16 mouse cellular contexts compared by ENCODE assay signal in the genomic region with DNA sequence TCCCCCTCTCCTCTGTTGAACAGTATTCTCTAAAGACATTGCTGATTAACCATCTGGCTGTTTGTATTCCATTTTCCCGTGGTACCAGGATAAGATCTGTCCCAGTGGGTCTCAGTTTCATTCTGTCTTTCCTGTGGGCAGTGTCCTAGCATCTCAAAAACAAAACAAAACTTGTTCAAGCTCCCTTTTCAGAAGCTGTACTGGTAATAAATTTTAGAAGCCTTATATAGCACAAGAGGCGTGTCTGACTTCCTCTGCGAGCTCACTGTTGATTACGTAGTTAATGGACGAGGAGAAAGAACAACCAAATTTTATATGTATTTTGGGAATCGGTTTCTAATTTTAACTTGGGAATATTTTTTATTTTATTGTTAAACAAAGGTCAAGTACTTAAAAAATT. TPM values are rescaled to one million over a fixed set of nuclear protein-coding genes. Genes with fewer than 3 reads are reported as not detected.
DNase-seq lines count a peak whose midpoint lies in the region; ATAC-seq and TF ChIP-seq lines count a peak whose summit lies in the region.
"Had no signal": no experiment of that assay in that cellular context is flagged by ENCODE, and none has a peak within 500 bp of the region (broad histone marks: within the 10 kb centered on the region; RNA-seq: fewer than 3 reads in every experiment).

No protein-coding gene starts in this region.

- H3K36me3 ChIP-seq in kidney, embryonic 16.5 days (ENCODE audit: insufficient read depth, low read length): no peaks in the 10 kb centered on the region
- no peaks in the 10 kb centered on the region for H3K36me3 ChIP-seq in liver, embryonic 16.5 days (ENCODE audit: control insufficient read depth, insufficient read depth)
- H3K36me3 ChIP-seq in midbrain, embryonic 10.5 days: peaks cover 13% of the 10 kb centered on the region; the same call in 1 of the 2 replicates

- no peak for TF ChIP-seq CTCF in brain, embryonic 14.5 days (IDR thresholded peaks at IDR 0.05; ENCODE audit: borderline replicate concordance, extremely low read depth, insufficient read depth, insufficient read length)

- H3K4me2 ChIP-seq in kidney, embryonic 16.5 days (replicated peaks; ENCODE audit: low read depth, low read length): 0 out of 2 replicates have a peak overlapping the region, but pooled peaks have one; percentile 4
- H3K4me2 ChIP-seq in liver, embryonic 16.5 days (ENCODE audit: low read depth, low read length): peak overlapping the region; percentile 41

- H3K27ac ChIP-seq in kidney, embryonic 16.5 days (ENCODE audit: low read length): peak overlapping the region; percentile 29
- H3K27ac ChIP-seq in liver, embryonic 16.5 days (ENCODE audit: low read length): peak overlapping the region; percentile 18
- H3K27ac ChIP-seq in midbrain, embryonic 10.5 days (replicated peaks): no peak overlapping the region

- TF ChIP-seq POLR2A in brain, embryonic 14.5 days (IDR thresholded peaks at IDR 0.05; ENCODE audit: borderline replicate concordance, extremely low read depth, insufficient read depth, insufficient read length, poor library complexity, severe bottlenecking): no peak

- no peak overlapping the region for H3K9ac ChIP-seq in kidney, embryonic 16.5 days (replicated peaks; ENCODE audit: low read length)
- peak overlapping the region; percentile 32 for H3K9ac ChIP-seq in liver, embryonic 16.5 days (ENCODE audit: low read depth, low read length)

- ATAC-seq in kidney, embryonic 16.5 days (ENCODE audit: low FRiP score, low TSS enrichment): no peak
- ATAC-seq in CD4-positive, CD25-positive, alpha-beta regulatory T cell, adult 4 months: peak; percentile 34
- ATAC-seq in liver, embryonic 16.5 days (ENCODE audit: low read depth): no peak
- ATAC-seq: midbrain, embryonic 16.5 days had no signal

- H3K27me3 ChIP-seq in kidney, embryonic 16.5 days (ENCODE audit: insufficient read depth, low read length): no peaks in the 10 kb centered on the region
- no peaks in the 10 kb centered on the region for H3K27me3 ChIP-seq in liver, embryonic 16.5 days (ENCODE audit: control insufficient read depth, insufficient read depth, low read depth, low read length)
- no peaks in the 10 kb centered on the region for H3K27me3 ChIP-seq in midbrain, embryonic 10.5 days (ENCODE audit: low read depth, poor library complexity, severe bottlenecking)
- H3K27me3 ChIP-seq: CH12.LX had no signal

- H3K4me1 ChIP-seq in kidney, embryonic 16.5 days (ENCODE audit: insufficient read depth, low read length): peaks cover 25% of the 10 kb centered on the region
- H3K4me1 ChIP-seq in liver, embryonic 16.5 days (ENCODE audit: control insufficient read depth, low read depth, low read length): peaks cover 43% of the 10 kb centered on the region
- no peaks in the 10 kb centered on the region for H3K4me1 ChIP-seq in midbrain, embryonic 10.5 days

- no peak overlapping the region for H3K4me3 ChIP-seq in kidney, embryonic 16.5 days (ENCODE audit: low read length)
- H3K4me3 ChIP-seq in liver, embryonic 16.5 days (ENCODE audit: low read depth, low read length): peak overlapping the region; percentile 30
- no peak overlapping the region for H3K4me3 ChIP-seq in midbrain, embryonic 10.5 days

- 30% methylated on average over 6 of the region's 6 CpGs for WGBS in kidney, embryonic 16.5 days
- 19% methylated on average over 6 of the region's 6 CpGs for WGBS in liver, embryonic 16.5 days (ENCODE audit: insufficient replicate concordance)
- WGBS in midbrain, embryonic 10.5 days: 89% methylated on average over 6 of the region's 6 CpGs

- DNase-seq in kidney, adult 8-10 months: no peak
- peak; percentile 17 for DNase-seq in brain, embryonic 14.5 days (ENCODE audit: low read depth)
- no peak for DNase-seq in midbrain, embryonic 10.5 days (ENCODE audit: low spot score)
- no peak for DNase-seq in retina, embryonic 14.5 days (ENCODE audit: low spot score)
- no peak for DNase-seq in spleen, postnatal 36 days (ENCODE audit: low spot score in 2 of 2)
- DNase-seq: adrenal gland, adult 8-10 months; cerebellum, adult 18-20 months; heart, adult 18-20 months; heart, postnatal 4 days; layer of hippocampus, adult 9-11 months; right cerebral cortex, postnatal 14 days had no signal

- no peaks in the 10 kb centered on the region for H3K9me3 ChIP-seq in kidney, embryonic 16.5 days (ENCODE audit: low read length)
- H3K9me3 ChIP-seq in liver, embryonic 16.5 days (replicated peaks; ENCODE audit: control insufficient read depth, low read length): no peaks in the 10 kb centered on the region
- no peaks in the 10 kb centered on the region for H3K9me3 ChIP-seq in midbrain, embryonic 10.5 days (replicated peaks)

RNA-seq across cellular contexts. Expression of gene Fam222b, which starts 31.2 kb away (rescaled TPM):
- 14.8 and 19.3 TPM in 2 replicates for polyA plus RNA-seq in kidney, embryonic 16.5 days (2015; fragmentation: Nextera tagmentation; extraction: Ambion mirVana)
- polyA plus RNA-seq in CD4-positive, CD25-positive, alpha-beta regulatory T cell, adult 4 months (2017; shearing (Covaris generic)): 10 to 100 TPM; 11.0 to 14.9 TPM
- 19.8 and 36.5 TPM in 2 replicates for polyA plus RNA-seq in brain, embryonic 14.5 days (2012; rRNA removed)
- 3.4 and 4.9 TPM in 2 replicates for polyA plus RNA-seq in liver, embryonic 16.5 days (2015; fragmentation: Nextera tagmentation; extraction: Ambion mirVana)
- 27.6 and 32.8 TPM in 2 replicates for polyA plus RNA-seq in midbrain, embryonic 10.5 days (2016; fragmentation: Nextera tagmentation; extraction: Ambion mirVana)

RNA-seq across cellular contexts. Expression of gene Traf4, which starts 39.7 kb away (rescaled TPM):
- 108 and 110 TPM in 2 replicates for polyA plus RNA-seq in kidney, embryonic 16.5 days (2015; fragmentation: Nextera tagmentation; extraction: Ambion mirVana)
- 1 to 10 TPM; 3.3 to 6.7 TPM for polyA plus RNA-seq in CD4-positive, CD25-positive, alpha-beta regulatory T cell, adult 4 months (2017; shearing (Covaris generic))
- polyA plus RNA-seq in brain, embryonic 14.5 days (2012; rRNA removed): 204 and 250 TPM in 2 replicates
- polyA plus RNA-seq in liver, embryonic 16.5 days (2015; fragmentation: Nextera tagmentation; extraction: Ambion mirVana): 25.4 and 28.6 TPM in 2 replicates
- polyA plus RNA-seq in midbrain, embryonic 10.5 days (2016; fragmentation: Nextera tagmentation; extraction: Ambion mirVana): 96.3 and 109 TPM in 2 replicates

RNA-seq across cellular contexts. Expression of gene Eral1, which starts 45.5 kb away (rescaled TPM):
- 41.0 and 41.6 TPM in 2 replicates for polyA plus RNA-seq in kidney, embryonic 16.5 days (2015; fragmentation: Nextera tagmentation; extraction: Ambion mirVana)
- polyA plus RNA-seq in CD4-positive, CD25-positive, alpha-beta regulatory T cell, adult 4 months (2017; shearing (Covaris generic)): 10 to 100 TPM; 39.9 to 61.8 TPM
- polyA plus RNA-seq in brain, embryonic 14.5 days (2012; rRNA removed): 31.5 and 40.6 TPM in 2 replicates
- 12.4 and 12.7 TPM in 2 replicates for polyA plus RNA-seq in liver, embryonic 16.5 days (2015; fragmentation: Nextera tagmentation; extraction: Ambion mirVana)
- polyA plus RNA-seq in midbrain, embryonic 10.5 days (2016; fragmentation: Nextera tagmentation; extraction: Ambion mirVana): 39.3 and 39.7 TPM in 2 replicates

RNA-seq across cellular contexts. Expression of gene Nek8, which starts 50.8 kb away (rescaled TPM):
- 27.9 and 29.1 TPM in 2 replicates for polyA plus RNA-seq in kidney, embryonic 16.5 days (2015; fragmentation: Nextera tagmentation; extraction: Ambion mirVana)
- polyA plus RNA-seq in CD4-positive, CD25-positive, alpha-beta regulatory T cell, adult 4 months (2017; shearing (Covaris generic)): 10 to 100 TPM; 10.4 to 12.2 TPM
- polyA plus RNA-seq in brain, embryonic 14.5 days (2012; rRNA removed): 8.1 and 13.8 TPM in 2 replicates
- 10.2 and 10.4 TPM in 2 replicates for polyA plus RNA-seq in liver, embryonic 16.5 days (2015; fragmentation: Nextera tagmentation; extraction: Ambion mirVana)
- 10.7 and 11.1 TPM in 2 replicates for polyA plus RNA-seq in midbrain, embryonic 10.5 days (2016; fragmentation: Nextera tagmentation; extraction: Ambion mirVana)

RNA-seq across cellular contexts. Expression of gene Tlcd1, which starts 50.8 kb away (rescaled TPM):
- 35.1 and 36.1 TPM in 2 replicates for polyA plus RNA-seq in kidney, embryonic 16.5 days (2015; fragmentation: Nextera tagmentation; extraction: Ambion mirVana)
- 1 to 10 TPM; 2.9 to 3.6 TPM for polyA plus RNA-seq in CD4-positive, CD25-positive, alpha-beta regulatory T cell, adult 4 months (2017; shearing (Covaris generic))
- 13.1 and 15.4 TPM in 2 replicates for polyA plus RNA-seq in brain, embryonic 14.5 days (2012; rRNA removed)
- polyA plus RNA-seq in liver, embryonic 16.5 days (2015; fragmentation: Nextera tagmentation; extraction: Ambion mirVana): 39.9 and 40.3 TPM in 2 replicates
- 8.8 and 11.1 TPM in 2 replicates for polyA plus RNA-seq in midbrain, embryonic 10.5 days (2016; fragmentation: Nextera tagmentation; extraction: Ambion mirVana)
